Mouse (Mus musculus) monocyte, adult 2 months (primary cell): ENCODE data around the gene Armc9.

ENCODE experiments used
- DNase-seq, 2 experiments: peaks; one replicate each; pipeline ENCODE4 v3.0.0; 2022; ENCODE audit warnings: low spot score in 2 of 2, low read depth in 1 of 2

The Armc9 gene

GRCm38 (mm10) chr1:86310536-86311310 lies 156.1 kb downstream of the Armc9 start:
- DNase-seq = no peak

- no peak for DNase-seq
These were observed 157.0 kb downstream of the Armc9 start for GRCm38 (mm10) chr1:86311467-86312005.

GRCm38 (mm10) chr1:86312269-86312668 lies 157.7 kb downstream of the Armc9 start:
- no peak for DNase-seq

- DNase-seq = no peak
These were observed 158.7 kb downstream of the Armc9 start for GRCm38 (mm10) chr1:86313096-86313771.

- DNase-seq = no peak
These were observed 159.2 kb downstream of the Armc9 start for GRCm38 (mm10) chr1:86313772-86314125.

GRCm38 (mm10) chr1:86320822-86321413 lies 166.3 kb downstream of the Armc9 start:
- DNase-seq = no peak
